16 mouse cellular contexts compared by ENCODE assay signal in the genomic region with DNA sequence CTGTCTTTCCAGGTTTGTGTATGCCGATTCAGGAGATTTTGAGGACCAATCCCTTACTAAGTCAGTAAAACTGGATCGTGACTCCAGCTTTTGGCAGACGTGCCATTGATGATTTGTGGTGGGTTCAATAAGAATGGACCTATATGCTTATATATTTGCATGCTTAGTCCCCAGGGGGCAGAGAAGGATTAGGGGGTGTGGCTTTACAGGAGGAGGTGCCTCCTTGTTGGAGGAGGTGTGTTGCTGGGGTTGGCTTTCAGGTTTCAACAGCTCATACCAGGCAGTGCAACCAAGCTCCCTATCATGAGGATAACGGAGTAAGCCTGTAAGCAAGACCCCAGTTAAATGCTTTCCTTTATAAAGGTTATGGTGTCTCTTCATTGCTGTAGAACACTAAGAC.
"Had no signal": no experiment of that assay in that cellular context is flagged by ENCODE, and none has a peak within 500 bp of the region (broad histone marks: within the 10 kb centered on the region; RNA-seq: fewer than 3 reads in every experiment).

No protein-coding gene starts in this region.

- H3K27me3 ChIP-seq: liver, embryonic 13.5 days; liver, embryonic 15.5 days; lung, embryonic 15.5 days; neural tube, embryonic 12.5 days had no signal

- ATAC-seq: liver, postnatal 0 days; lung, postnatal 0 days; midbrain, embryonic 15.5 days had no signal

- H3K36me3 ChIP-seq: liver, embryonic 13.5 days; liver, embryonic 15.5 days; lung, embryonic 15.5 days; midbrain, embryonic 10.5 days; midbrain, embryonic 12.5 days; midbrain, embryonic 15.5 days; neural tube, embryonic 12.5 days had no signal

- DNase-seq: liver, embryonic 13.5 days; liver, postnatal 0 days; lung, adult 2 months; lung, postnatal 14 days; lung, postnatal 36 days; right cerebral cortex, postnatal 14 days; thymus, adult 2 months; thymus, postnatal 25 days; thymus, postnatal 4 days had no signal
